Mouse (Mus musculus) urinary bladder, adult 2 months (tissue): Measurements from ENCODE around the gene Rgp1. TPM values are rescaled to one million over a fixed set of nuclear protein-coding genes. Genes with fewer than 3 reads are reported as not detected.

Source experiments
- DNase-seq: peaks from one replicate; pipeline ENCODE4 v3.0.0; 2022; ENCODE audit warnings: low spot score
- polyA plus RNA-seq: library from polyadenylated mRNA; depleted of rRNA; stranded (reverse); fragments of >200 nt; gene quantifications from 2 replicates; pipeline ENCODE4 v1.2.3, GENCODE M21; 2012; rRNA removed

Rgp1 gene
- polyA plus RNA-seq, 1 experiment, result 35.1 TPM

DNA sequence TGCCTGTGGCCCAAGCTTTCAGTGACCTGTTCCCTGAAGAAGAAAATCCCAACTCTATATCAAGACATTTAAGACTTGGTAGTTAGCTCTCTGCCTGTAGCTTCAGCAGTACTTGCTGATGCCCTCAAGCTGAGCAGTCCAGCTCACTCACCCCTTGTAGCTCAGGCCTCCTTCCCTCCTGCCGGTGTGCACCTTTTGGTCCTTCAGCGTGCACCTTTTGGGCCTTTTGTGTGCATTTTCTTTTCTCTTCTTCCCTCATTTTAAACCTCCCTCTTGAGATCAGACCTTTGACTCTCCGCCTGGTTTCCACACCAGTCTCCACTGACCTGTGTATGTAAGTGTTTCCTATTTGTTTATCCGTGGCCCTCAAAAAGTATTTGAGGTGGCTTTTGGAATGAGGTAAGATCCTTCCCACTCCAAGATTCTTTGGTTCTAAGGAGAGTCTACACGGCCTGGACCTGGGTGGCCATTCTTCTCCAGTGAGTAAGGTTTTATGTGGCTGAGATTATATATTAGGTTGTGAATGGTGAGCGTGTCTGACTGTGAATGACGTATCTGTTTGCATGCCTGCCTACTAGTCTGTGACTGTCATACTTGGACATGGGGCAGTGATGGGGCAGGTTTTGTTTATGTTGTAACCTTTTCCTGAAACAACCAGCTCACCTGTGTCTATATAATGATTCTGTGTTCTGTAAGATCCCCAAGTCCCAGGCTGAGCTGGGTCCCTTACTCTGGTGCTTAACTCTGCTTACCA lies 56.3 kb downstream of the Rgp1 start:
- DNase-seq, result peak; percentile 9

DNA sequence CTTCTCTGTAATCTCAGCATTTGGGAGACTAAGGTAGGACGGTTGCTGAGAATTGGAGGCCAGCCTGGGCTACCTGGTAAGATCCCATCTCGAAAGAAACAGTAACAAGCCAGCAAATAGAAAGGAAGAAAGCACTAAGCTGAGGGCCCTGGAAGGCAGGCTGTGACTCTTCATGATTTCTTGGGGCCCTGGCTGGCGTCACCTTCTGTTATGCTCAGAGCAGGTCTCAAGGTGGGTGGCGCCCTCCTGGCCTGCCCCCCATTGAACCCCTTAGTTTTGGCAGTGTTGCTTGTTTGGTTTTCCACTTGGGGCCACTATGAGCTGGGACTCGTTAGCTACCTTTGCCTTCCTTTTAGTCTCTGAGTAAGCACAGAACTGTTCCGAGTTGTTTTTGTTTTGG lies 58.2 kb downstream of the Rgp1 start:
- DNase-seq, result peak; percentile 15

Other genes with a start within 250 kb of the Rgp1 start
- 22.3 and 43.1 TPM in 2 replicates for gene Rusc2, start 196.7 kb upstream of the Rgp1 start, polyA plus RNA-seq
- 0.55 and 0.59 TPM in 2 replicates for gene Fam166b, start 149.6 kb upstream of the Rgp1 start, polyA plus RNA-seq
- gene Tesk1, start 136.8 kb upstream of the Rgp1 start, polyA plus RNA-seq, result 25.8 and 34.2 TPM in 2 replicates
- 2.4 and 4.6 TPM in 2 replicates for gene Cd72, start 124.1 kb upstream of the Rgp1 start, polyA plus RNA-seq
- 0.22 and 0.41 TPM in 2 replicates for gene Sit1, start 95.0 kb upstream of the Rgp1 start, polyA plus RNA-seq
- 272 and 290 TPM in 2 replicates for gene Ccdc107, start 85.8 kb upstream of the Rgp1 start, polyA plus RNA-seq
- 14.7 and 26.0 TPM in 2 replicates for gene Arhgef39, start 79.0 kb upstream of the Rgp1 start, polyA plus RNA-seq
- 1.3 and 1.9 TPM in 2 replicates for gene Car9, start 71.7 kb upstream of the Rgp1 start, polyA plus RNA-seq
- gene Tpm2, start 55.0 kb upstream of the Rgp1 start, polyA plus RNA-seq, result 3,808 and 5,340 TPM in 2 replicates
- 57.7 and 77.0 TPM in 2 replicates for gene Creb3, start 16.4 kb upstream of the Rgp1 start, polyA plus RNA-seq
- gene Tln1, start 16.0 kb upstream of the Rgp1 start, polyA plus RNA-seq, result 124 and 153 TPM in 2 replicates
- gene Gba2, start 158 bp downstream of the Rgp1 start, polyA plus RNA-seq, result 15.1 and 16.8 TPM in 2 replicates
- 0.44 TPM in 1 of 2 replicates, not detected in the other for gene Msmp, start 5.8 kb downstream of the Rgp1 start, polyA plus RNA-seq
- gene Npr2, start 53.2 kb downstream of the Rgp1 start, polyA plus RNA-seq, result 54.7 and 69.7 TPM in 2 replicates
- gene Spag8, start 74.9 kb downstream of the Rgp1 start, polyA plus RNA-seq, result 1.0 and 1.3 TPM in 2 replicates
- 107 and 112 TPM in 2 replicates for gene Hint2, start 77.8 kb downstream of the Rgp1 start, polyA plus RNA-seq
- 8.3 and 12.6 TPM in 2 replicates for gene Tmem8b, start 90.3 kb downstream of the Rgp1 start, polyA plus RNA-seq
- 0.41 and 0.51 TPM in 2 replicates for gene Fam221b, start 90.4 kb downstream of the Rgp1 start, polyA plus RNA-seq
- not detected in 2 replicates for gene Olfr70, start 122.1 kb downstream of the Rgp1 start, polyA plus RNA-seq
- gene Olfr71, start 131.5 kb downstream of the Rgp1 start, polyA plus RNA-seq, result not detected in 2 replicates
- gene Hrct1, start 148.5 kb downstream of the Rgp1 start, polyA plus RNA-seq, result 5.2 and 7.8 TPM in 2 replicates
- gene Spaar, start 151.3 kb downstream of the Rgp1 start, polyA plus RNA-seq, result 1.2 and 1.6 TPM in 2 replicates
- gene Olfr159, start 192.3 kb downstream of the Rgp1 start, polyA plus RNA-seq, result not detected in 2 replicates
- not detected in 2 replicates for gene Olfr156, start 245.2 kb downstream of the Rgp1 start, polyA plus RNA-seq